Mouse (Mus musculus) neutrophil, adult 83 days (primary cell): ENCODE measurements around the gene Olfr103. TPM values are rescaled to one million over a fixed set of nuclear protein-coding genes. Genes with fewer than 3 reads are reported as not detected.

Experiments used
- total RNA-seq, 2 experiments: library from RNA; stranded (reverse); gene quantifications; one replicate each; pipeline ENCODE4 v1.2.4; 2023

Gene Olfr103
- total RNA-seq, result not detected

GRCm38 (mm10) chr17:37339598-37339997, at the start of gene Olfr103:
Olfr103 (minus strand) TSS chr17:37339698.

GRCm38 (mm10) chr17:37378733-37379132, 39.2 kb upstream of the Olfr103 start, which contains the start of gene Olfr105-ps:
Olfr105-ps (plus strand) TSS chr17:37379033.

GRCm38 (mm10) chr17:37359282-37359681, 19.8 kb upstream of the Olfr103 start, which contains the start of gene Olfr104-ps:
Olfr104-ps (plus strand) TSS chr17:37359582.

GRCm38 (mm10) chr17:37316954-37317353, 22.5 kb downstream of the Olfr103 start, which contains the start of gene Olfr102:
Olfr102 (minus strand) TSS chr17:37317054.

GRCm38 (mm10) chr17:37304213-37304612, 35.3 kb downstream of the Olfr103 start, which contains the start of gene Olfr101:
Olfr101 (minus strand) TSS chr17:37304313.

Other genes with a start within 250 kb of the Olfr103 start
- not detected for gene Olfr91, start 241.4 kb downstream of the Olfr103 start, total RNA-seq
- not detected for gene Olfr92, start 219.6 kb downstream of the Olfr103 start, total RNA-seq
- not detected for gene Olfr93, start 178.2 kb downstream of the Olfr103 start, total RNA-seq
- not detected for gene Ubd, start 145.8 kb downstream of the Olfr103 start, total RNA-seq
- not detected for gene Olfr94, start 138.7 kb downstream of the Olfr103 start, total RNA-seq
- gene Olfr95, start 126.6 kb downstream of the Olfr103 start, total RNA-seq, result not detected
- gene Olfr96, start 119.6 kb downstream of the Olfr103 start, total RNA-seq, result not detected
- gene Olfr97, start 102.4 kb downstream of the Olfr103 start, total RNA-seq, result not detected
- gene Olfr98, start 75.9 kb downstream of the Olfr103 start, total RNA-seq, result not detected
- 1 to 10 TPM; 4.0 to 5.0 TPM for gene H2-M3, start 69.5 kb downstream of the Olfr103 start, total RNA-seq
- gene Olfr99, start 56.2 kb downstream of the Olfr103 start, total RNA-seq, result not detected
- not detected for gene Olfr101, start 35.4 kb downstream of the Olfr103 start, total RNA-seq
- not detected for gene Olfr102, start 22.6 kb downstream of the Olfr103 start, total RNA-seq
- gene Olfr104-ps, start 19.9 kb upstream of the Olfr103 start, total RNA-seq, result not detected
- not detected for gene Olfr105-ps, start 39.3 kb upstream of the Olfr103 start, total RNA-seq
- gene Olfr106-ps, start 50.7 kb upstream of the Olfr103 start, total RNA-seq, result not detected
- not detected for gene Olfr107, start 59.5 kb upstream of the Olfr103 start, total RNA-seq
- gene Olfr108, start 105.8 kb upstream of the Olfr103 start, total RNA-seq, result not detected
- gene Olfr109, start 119.2 kb upstream of the Olfr103 start, total RNA-seq, result not detected
- not detected for gene H2-M2, start 143.9 kb upstream of the Olfr103 start, total RNA-seq
- not detected for gene Olfr110, start 152.8 kb upstream of the Olfr103 start, total RNA-seq
- gene Olfr111, start 168.3 kb upstream of the Olfr103 start, total RNA-seq, result not detected
- gene Olfr112, start 229.8 kb upstream of the Olfr103 start, total RNA-seq, result not detected
- gene Olfr113, start 238.0 kb upstream of the Olfr103 start, total RNA-seq, result not detected